19 mouse cellular contexts compared by ENCODE assay signal in the genomic region with DNA sequence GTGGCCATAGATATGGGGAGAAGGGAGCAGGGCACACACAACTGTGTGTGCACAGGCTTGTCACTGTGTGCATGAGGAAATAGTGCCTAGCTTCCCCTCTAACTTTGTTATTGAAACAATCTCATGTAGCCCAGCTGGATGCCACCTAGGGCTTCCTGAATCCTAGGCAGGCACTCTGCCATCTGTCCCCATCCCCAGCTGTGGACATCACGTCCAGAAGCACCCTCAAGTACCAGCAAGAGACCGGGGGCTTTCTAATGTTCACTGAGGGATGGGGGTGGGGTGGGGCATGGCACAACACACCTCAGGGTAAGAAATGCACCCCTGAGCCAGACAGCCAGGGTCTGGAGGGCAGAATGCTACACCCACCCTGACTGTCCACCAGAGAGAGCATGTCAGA. TPM values are rescaled to one million over a fixed set of nuclear protein-coding genes. Genes with fewer than 3 reads are reported as not detected.
DNase-seq lines count a peak whose midpoint lies in the region; ATAC-seq lines count a peak whose summit lies in the region.
"Had no signal": no experiment of that assay in that cellular context is flagged by ENCODE, and none has a peak within 500 bp of the region (broad histone marks: within the 10 kb centered on the region; RNA-seq: fewer than 3 reads in every experiment).

No protein-coding gene starts in this region.

- peaks cover 86% of the 10 kb centered on the region for H3K4me1 ChIP-seq in erythroblast, embryonic 14.5 days (ENCODE audit: control insufficient read depth)
- peaks cover 43 to 59% of the 10 kb centered on the region in 2 experiments for H3K4me1 ChIP-seq in heart, embryonic 14.5 days (ENCODE audit: control insufficient read depth in 2 of 2, insufficient read depth in 2 of 2, low read length in 2 of 2)
- H3K4me1 ChIP-seq in neural tube, embryonic 11.5 days (ENCODE audit: control insufficient read depth, insufficient read depth, low read length), result peaks cover 28% of the 10 kb centered on the region
- peaks cover 82% of the 10 kb centered on the region for H3K4me1 ChIP-seq in neural tube, embryonic 15.5 days

- H3K4me2 ChIP-seq in heart, embryonic 14.5 days (ENCODE audit: low read length), result peak overlapping the region; percentile 32
- peak overlapping the region; percentile 8 for H3K4me2 ChIP-seq in neural tube, embryonic 11.5 days (ENCODE audit: low read depth)
- H3K4me2 ChIP-seq in neural tube, embryonic 15.5 days, result peak overlapping the region; percentile 88
- H3K4me2 ChIP-seq: embryonic facial prominence, embryonic 12.5 days had no signal

- no peaks in the 10 kb centered on the region for H3K27me3 ChIP-seq in erythroblast, embryonic 14.5 days (ENCODE audit: control insufficient read depth)
- no peaks in the 10 kb centered on the region for H3K27me3 ChIP-seq in heart, embryonic 14.5 days (ENCODE audit: control insufficient read depth, insufficient read depth, low read length)
- 0 out of 2 replicates have a peak, but pooled peaks cover 5% of the 10 kb centered on the region for H3K27me3 ChIP-seq in neural tube, embryonic 11.5 days (ENCODE audit: control insufficient read depth, insufficient read depth, low read length)
- no peaks in the 10 kb centered on the region for H3K27me3 ChIP-seq in neural tube, embryonic 15.5 days (replicated peaks)
- H3K27me3 ChIP-seq: embryonic facial prominence, embryonic 12.5 days; Patski had no signal

- H3K27ac ChIP-seq in heart, embryonic 14.5 days (replicated peaks in 1 of 2; ENCODE audit: control insufficient read depth in 1 of 2, insufficient read depth in 1 of 2, low read depth in 2 of 2, low read length in 2 of 2), result peak overlapping the region; percentile 5 to 87; a peak in 3 of 4 replicates
- H3K27ac ChIP-seq in neural tube, embryonic 11.5 days (ENCODE audit: low read depth, low read length), result no peak overlapping the region
- H3K27ac ChIP-seq in neural tube, embryonic 15.5 days (replicated peaks), result no peak overlapping the region
- H3K27ac ChIP-seq: liver, embryonic 14.5 days had no signal

- H3K36me3 ChIP-seq in erythroblast, embryonic 14.5 days (ENCODE audit: control insufficient read depth), result peaks cover 76% of the 10 kb centered on the region
- peaks cover 8% of the 10 kb centered on the region for H3K36me3 ChIP-seq in heart, embryonic 14.5 days (ENCODE audit: control insufficient read depth, insufficient read depth, low read length)
- no peaks in the 10 kb centered on the region; the same call in 1 of the 2 replicates for H3K36me3 ChIP-seq in neural tube, embryonic 11.5 days (ENCODE audit: control insufficient read depth, insufficient read depth, low read length)
- no peaks in the 10 kb centered on the region; the same call in 1 of the 2 replicates for H3K36me3 ChIP-seq in neural tube, embryonic 15.5 days

- no peak for DNase-seq in heart, postnatal 4 days
- DNase-seq in neural tube, embryonic 11.5 days (ENCODE audit: low spot score), result no peak
- DNase-seq in neural tube, embryonic 10.5 days (ENCODE audit: extremely low spot score, low spot score), result no peak
- DNase-seq in thymus, adult 18-20 months, result no peak
- DNase-seq: cerebellum, adult 11 months; layer of hippocampus, adult 9-11 months had no signal

- 30% methylated on average over 2 of the region's 2 CpGs for WGBS in heart, embryonic 14.5 days
- 71% methylated on average over 2 of the region's 2 CpGs for WGBS in neural tube, embryonic 11.5 days
- 45% methylated on average over 2 of the region's 2 CpGs for WGBS in neural tube, embryonic 15.5 days

- H3K4me3 ChIP-seq in erythroblast, embryonic 14.5 days (replicated peaks), result peak overlapping the region; percentile 78
- H3K4me3 ChIP-seq in heart, embryonic 14.5 days (ENCODE audit: control insufficient read depth in 1 of 2, insufficient read depth in 1 of 2, low read depth in 1 of 2, low read length in 2 of 2), result no peak overlapping the region
- H3K4me3 ChIP-seq in neural tube, embryonic 11.5 days (ENCODE audit: low read depth, low read length), result no peak overlapping the region
- H3K4me3 ChIP-seq in neural tube, embryonic 15.5 days (replicated peaks), result no peak overlapping the region
- H3K4me3 ChIP-seq: embryonic facial prominence, embryonic 12.5 days had no signal

- H3K9me3 ChIP-seq in erythroblast, embryonic 14.5 days (ENCODE audit: control insufficient read depth, low read length), result no peaks in the 10 kb centered on the region
- H3K9me3 ChIP-seq in heart, embryonic 14.5 days (ENCODE audit: control insufficient read depth, low read length), result no peaks in the 10 kb centered on the region
- no peaks in the 10 kb centered on the region for H3K9me3 ChIP-seq in neural tube, embryonic 11.5 days (ENCODE audit: control insufficient read depth, low read length)
- no peaks in the 10 kb centered on the region for H3K9me3 ChIP-seq in neural tube, embryonic 15.5 days (replicated peaks)
- H3K9me3 ChIP-seq: embryonic facial prominence, embryonic 12.5 days had no signal

- H3K9ac ChIP-seq in heart, embryonic 14.5 days (ENCODE audit: low read length), result peak overlapping the region; percentile 39; the same call in 1 of the 2 replicates
- no peak overlapping the region for H3K9ac ChIP-seq in neural tube, embryonic 11.5 days (ENCODE audit: low read length)
- H3K9ac ChIP-seq in neural tube, embryonic 15.5 days (replicated peaks), result no peak overlapping the region
- H3K9ac ChIP-seq: embryonic facial prominence, embryonic 12.5 days had no signal

- no peak for ATAC-seq in erythroblast, adult 5-6 weeks (replicated peaks; ENCODE audit: low FRiP score, poor library complexity, severe bottlenecking)
- no peak for ATAC-seq in heart, embryonic 14.5 days (ENCODE audit: insufficient number of reproducible peaks, insufficient read depth, low FRiP score, low read depth)
- no peak for ATAC-seq in neural tube, embryonic 11.5 days (ENCODE audit: insufficient read depth, low FRiP score, low TSS enrichment)
- no peak for ATAC-seq in neural tube, embryonic 15.5 days (ENCODE audit: low FRiP score)
- ATAC-seq: forebrain, embryonic 14.5 days; Patski had no signal

RNA-seq across cellular contexts. Expression of gene Carhsp1, which starts 3.6 kb away (rescaled TPM):
- 30.7 and 31.2 TPM in 2 replicates for polyA plus RNA-seq in erythroblast, embryonic 14.5 days (2012)
- 106 and 129 TPM in 2 replicates for total RNA-seq in erythroblast, adult 5-6 weeks (2015; ENCODE audit: low replicate concordance)
- 184 and 218 TPM in 2 replicates for total RNA-seq in erythroblast, adult 5-6 weeks (2017; ENCODE audit: low replicate concordance)
- 26.0 and 31.3 TPM in 2 replicates for polyA plus RNA-seq in heart, embryonic 14.5 days (2014; fragmentation: Nextera tagmentation; extraction: Ambion mirVana)
- total RNA-seq in heart, postnatal 4 days (2021), result 10 to 100 TPM; 52.8 to 56.0 TPM
- 72.8 and 78.4 TPM in 2 replicates for polyA plus RNA-seq in neural tube, embryonic 11.5 days (2014; fragmentation: Nextera tagmentation; extraction: Ambion mirVana)
- 141 and 152 TPM in 2 replicates for polyA plus RNA-seq in neural tube, embryonic 15.5 days (2015; fragmentation: Nextera tagmentation; extraction: Ambion mirVana)

RNA-seq across cellular contexts. Expression of gene Gm5767, which starts 12.2 kb away (rescaled TPM):
- not detected in 2 replicates for polyA plus RNA-seq in erythroblast, embryonic 14.5 days (2012)
- not detected in 2 replicates for total RNA-seq in erythroblast, adult 5-6 weeks (2015; ENCODE audit: low replicate concordance)
- total RNA-seq in erythroblast, adult 5-6 weeks (2017; ENCODE audit: low replicate concordance), result not detected in 2 replicates
- not detected in 2 replicates for polyA plus RNA-seq in heart, embryonic 14.5 days (2014; fragmentation: Nextera tagmentation; extraction: Ambion mirVana)
- not detected for total RNA-seq in heart, postnatal 4 days (2021)
- polyA plus RNA-seq in neural tube, embryonic 11.5 days (2014; fragmentation: Nextera tagmentation; extraction: Ambion mirVana), result not detected in 2 replicates
- polyA plus RNA-seq in neural tube, embryonic 15.5 days (2015; fragmentation: Nextera tagmentation; extraction: Ambion mirVana), result not detected in 2 replicates
- total RNA-seq: gastrocnemius, adult 8-10 months; left cerebral cortex, postnatal 10 days had no signal
- polyA plus RNA-seq: embryonic facial prominence, embryonic 12.5 days; forebrain, embryonic 14.5 days; intestine, embryonic 14.5 days; kidney, embryonic 16.5 days; macrophage; Patski had no signal

RNA-seq across cellular contexts. Expression of gene Tmem186, which starts 30.9 kb away (rescaled TPM):
- polyA plus RNA-seq in erythroblast, embryonic 14.5 days (2012), result 0.31 and 0.35 TPM in 2 replicates
- total RNA-seq in erythroblast, adult 5-6 weeks (2015; ENCODE audit: low replicate concordance), result 4.2 and 6.7 TPM in 2 replicates
- 1.8 and 5.6 TPM in 2 replicates for total RNA-seq in erythroblast, adult 5-6 weeks (2017; ENCODE audit: low replicate concordance)
- polyA plus RNA-seq in heart, embryonic 14.5 days (2014; fragmentation: Nextera tagmentation; extraction: Ambion mirVana), result 12.9 and 13.8 TPM in 2 replicates
- total RNA-seq in heart, postnatal 4 days (2021), result 10 to 100 TPM; 12.7 to 13.1 TPM
- 18.0 and 24.1 TPM in 2 replicates for polyA plus RNA-seq in neural tube, embryonic 11.5 days (2014; fragmentation: Nextera tagmentation; extraction: Ambion mirVana)
- polyA plus RNA-seq in neural tube, embryonic 15.5 days (2015; fragmentation: Nextera tagmentation; extraction: Ambion mirVana), result 20.0 and 22.0 TPM in 2 replicates

RNA-seq across cellular contexts. Expression of gene Pmm2, which starts 30.9 kb away (rescaled TPM):
- polyA plus RNA-seq in erythroblast, embryonic 14.5 days (2012), result 1.6 and 2.7 TPM in 2 replicates
- 27.2 and 40.7 TPM in 2 replicates for total RNA-seq in erythroblast, adult 5-6 weeks (2015; ENCODE audit: low replicate concordance)
- 52.6 and 60.8 TPM in 2 replicates for total RNA-seq in erythroblast, adult 5-6 weeks (2017; ENCODE audit: low replicate concordance)
- 38.2 and 38.7 TPM in 2 replicates for polyA plus RNA-seq in heart, embryonic 14.5 days (2014; fragmentation: Nextera tagmentation; extraction: Ambion mirVana)
- 10 to 100 TPM; 36.5 to 39.0 TPM for total RNA-seq in heart, postnatal 4 days (2021)
- 40.2 and 40.6 TPM in 2 replicates for polyA plus RNA-seq in neural tube, embryonic 11.5 days (2014; fragmentation: Nextera tagmentation; extraction: Ambion mirVana)
- polyA plus RNA-seq in neural tube, embryonic 15.5 days (2015; fragmentation: Nextera tagmentation; extraction: Ambion mirVana), result 38.2 and 44.6 TPM in 2 replicates

Comparison
In these comparisons a context has a peak if more than half of its experiments do, and no peak if none do; other contexts are left out.
1. H3K27ac ChIP-seq: peak in heart, embryonic 14.5 days (2 of 2); none in neural tube, embryonic 11.5 days (single experiment) and neural tube, embryonic 15.5 days (single experiment).
2. H3K4me2 ChIP-seq: peak in every context shown above with its lines; median percentile 88 in neural tube, embryonic 15.5 days; 32 in heart, embryonic 14.5 days; 8 in neural tube, embryonic 11.5 days.
3. RNA of gene Tmem186, which starts 30.9 kb away (polyA plus RNA-seq): 18.0 to 24.1 TPM in neural tube, embryonic 11.5 days, 20.0 to 22.0 TPM in neural tube, embryonic 15.5 days and 12.9 to 13.8 TPM in heart, embryonic 14.5 days; 0.31 to 0.35 TPM in erythroblast, embryonic 14.5 days; every median in the first group is over 10 times any median in the second.